Comparison of ENCODE assay signal across 9 mouse cellular contexts in genomic region chr2:28304712-28305111, GRCm38 (mm10).
DNase-seq lines count a peak whose midpoint lies in the region; ATAC-seq and TF ChIP-seq lines count a peak whose summit lies in the region.
"Had no signal": no experiment of that assay in that cellular context is flagged by ENCODE, and none has a peak within 500 bp of the region (broad histone marks: within the 10 kb centered on the region; RNA-seq: fewer than 3 reads in every experiment).

No protein-coding gene starts in this region.

- 9% methylated on average over 3 of the region's 3 CpGs for WGBS in embryonic facial prominence, embryonic 11.5 days
- 4% methylated on average over 3 of the region's 3 CpGs for WGBS in stomach, postnatal 0 days

- peak; percentile 57 for DNase-seq in cerebellum, adult 9-10 months
- DNase-seq in cerebellum, adult 8-10 months = no peak
- DNase-seq in urinary bladder, adult 18-20 months (ENCODE audit: low spot score in 2 of 2) = peak; percentile 35 to 40
- DNase-seq in urinary bladder, postnatal 10 days (ENCODE audit: low spot score) = no peak
- peak; percentile 57 for DNase-seq in embryonic facial prominence, embryonic 11.5 days (ENCODE audit: low spot score)
- DNase-seq in kidney, postnatal 10 days = peak; percentile 76
- DNase-seq in stomach, postnatal 0 days (ENCODE audit: low spot score) = peak; percentile 65

- no peaks in the 10 kb centered on the region for H3K9me3 ChIP-seq in embryonic facial prominence, embryonic 11.5 days (replicated peaks; ENCODE audit: control insufficient read depth, low read length)
- H3K9me3 ChIP-seq in stomach, postnatal 0 days (ENCODE audit: control insufficient read depth, low read length) = no peaks in the 10 kb centered on the region
- H3K9me3 ChIP-seq: stomach, embryonic 15.5 days had no signal

- H3K4me2 ChIP-seq in embryonic facial prominence, embryonic 11.5 days (ENCODE audit: low read depth, low read length) = no peak overlapping the region
- H3K4me2 ChIP-seq in stomach, postnatal 0 days (replicated peaks; ENCODE audit: low read depth) = no peak overlapping the region
- H3K4me2 ChIP-seq: stomach, embryonic 15.5 days had no signal

- no peak overlapping the region for H3K4me3 ChIP-seq in embryonic facial prominence, embryonic 11.5 days (ENCODE audit: low read depth, low read length)
- H3K4me3 ChIP-seq in stomach, postnatal 0 days (ENCODE audit: low read depth, low read length) = no peak overlapping the region
- H3K4me3 ChIP-seq: stomach, embryonic 15.5 days had no signal

- no peaks in the 10 kb centered on the region for H3K27me3 ChIP-seq in embryonic facial prominence, embryonic 11.5 days (ENCODE audit: control insufficient read depth, insufficient read depth, low read length)
- no peaks in the 10 kb centered on the region for H3K27me3 ChIP-seq in stomach, postnatal 0 days (ENCODE audit: control insufficient read depth, insufficient read depth, low read length)
- H3K27me3 ChIP-seq: stomach, embryonic 15.5 days had no signal

- 0 out of 2 replicates have a peak, but pooled peaks have one; percentile 9 for ATAC-seq in embryonic facial prominence, embryonic 11.5 days (replicated peaks; ENCODE audit: insufficient number of reproducible peaks, low FRiP score, low TSS enrichment, low read depth)
- peak; percentile 69 for ATAC-seq in megakaryocyte progenitor cell, adult 5-6 weeks (replicated peaks; ENCODE audit: poor library complexity)
- ATAC-seq in stomach, postnatal 0 days (ENCODE audit: low FRiP score, low TSS enrichment) = peak; percentile 69; the same call in 1 of the 2 replicates

- TF ChIP-seq EP300 in stomach, postnatal 0 days (optimal IDR thresholded peaks at IDR 0.05) = no peak

- TF ChIP-seq CTCF in stomach, postnatal 0 days (IDR thresholded peaks at IDR 0.05; ENCODE audit: low read depth) = peak; percentile 87

- H3K4me1 ChIP-seq in embryonic facial prominence, embryonic 11.5 days (ENCODE audit: control insufficient read depth, insufficient read depth, low read length) = no peaks in the 10 kb centered on the region
- H3K4me1 ChIP-seq in stomach, postnatal 0 days (replicated peaks; ENCODE audit: control insufficient read depth, insufficient read depth) = no peaks in the 10 kb centered on the region
- H3K4me1 ChIP-seq: stomach, embryonic 15.5 days had no signal

- no peak overlapping the region for H3K27ac ChIP-seq in embryonic facial prominence, embryonic 11.5 days (replicated peaks; ENCODE audit: low read depth, low read length)
- no peak overlapping the region for H3K27ac ChIP-seq in stomach, postnatal 0 days (replicated peaks)
- H3K27ac ChIP-seq: stomach, embryonic 15.5 days had no signal

- no peaks in the 10 kb centered on the region for H3K36me3 ChIP-seq in embryonic facial prominence, embryonic 11.5 days (replicated peaks; ENCODE audit: control insufficient read depth, insufficient read depth, low read depth, low read length)
- H3K36me3 ChIP-seq in stomach, postnatal 0 days (ENCODE audit: control insufficient read depth, insufficient read depth, low read length) = no peaks in the 10 kb centered on the region
- H3K36me3 ChIP-seq: stomach, embryonic 15.5 days had no signal

- H3K9ac ChIP-seq in embryonic facial prominence, embryonic 11.5 days (replicated peaks; ENCODE audit: low read length) = no peak overlapping the region
- H3K9ac ChIP-seq in stomach, postnatal 0 days (ENCODE audit: low read length) = no peak overlapping the region
- H3K9ac ChIP-seq: stomach, embryonic 15.5 days had no signal

Comparison
In these comparisons a context has a peak if more than half of its experiments do, and no peak if none do; other contexts are left out.
1. DNase-seq: peak in cerebellum, adult 9-10 months (single experiment), urinary bladder, adult 18-20 months (2 of 2), embryonic facial prominence, embryonic 11.5 days (single experiment), kidney, postnatal 10 days (single experiment) and stomach, postnatal 0 days (single experiment); none in cerebellum, adult 8-10 months (single experiment) and urinary bladder, postnatal 10 days (single experiment).
2. ATAC-seq: peak in every context shown above with its lines; median percentile 69 in megakaryocyte progenitor cell, adult 5-6 weeks; 69 in stomach, postnatal 0 days; 9 in embryonic facial prominence, embryonic 11.5 days.